Mouse (Mus musculus): Measurements from ENCODE around the gene 1700020L24Rik.

1700020L24Rik gene

GRCm38 (mm10) chr11:83437377-83437776 is at the start of gene 1700020L24Rik:
Gene 1700020L24Rik (plus strand): TSS chr11:83437677.
- no peak for DNase-seq (ENCODE audit: low spot score in 2 of 2)

GRCm38 (mm10) chr11:83393062-83393461 is 44.4 kb upstream of the 1700020L24Rik start:
- DNase-seq (ENCODE audit: low spot score in 2 of 2): no peak

DNA sequence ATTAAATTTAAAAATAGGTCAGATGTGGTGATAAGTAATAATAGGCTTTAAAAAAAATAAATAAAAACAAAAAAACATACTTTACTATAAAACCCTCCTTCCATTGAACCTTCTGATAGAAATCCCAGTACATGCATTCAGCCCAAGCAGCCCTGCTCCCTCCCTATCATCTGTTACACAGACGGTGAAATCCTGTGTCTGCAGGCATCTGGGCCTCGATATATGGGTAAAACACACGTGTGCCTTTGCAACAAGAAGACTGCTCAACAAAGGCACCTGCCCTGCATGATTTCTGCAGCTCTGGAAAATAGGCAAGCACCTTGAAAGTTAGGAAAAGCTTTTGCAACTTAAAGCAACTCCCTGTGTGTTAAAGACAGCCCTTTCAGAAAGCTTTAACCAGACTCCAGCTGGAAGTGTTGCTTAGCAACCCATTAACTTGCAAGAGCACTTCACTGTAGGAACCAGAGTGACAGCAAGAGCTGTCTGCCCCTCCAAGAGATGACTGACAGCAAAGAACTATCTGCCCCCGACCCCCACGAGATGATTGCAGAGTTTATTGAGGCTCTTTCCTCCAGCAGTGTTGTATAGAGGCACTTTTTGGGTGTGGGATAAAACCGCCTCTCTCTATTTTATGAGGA is 42.6 kb upstream of the 1700020L24Rik start:
- DNase-seq (ENCODE audit: low spot score in 2 of 2): no peak

DNA sequence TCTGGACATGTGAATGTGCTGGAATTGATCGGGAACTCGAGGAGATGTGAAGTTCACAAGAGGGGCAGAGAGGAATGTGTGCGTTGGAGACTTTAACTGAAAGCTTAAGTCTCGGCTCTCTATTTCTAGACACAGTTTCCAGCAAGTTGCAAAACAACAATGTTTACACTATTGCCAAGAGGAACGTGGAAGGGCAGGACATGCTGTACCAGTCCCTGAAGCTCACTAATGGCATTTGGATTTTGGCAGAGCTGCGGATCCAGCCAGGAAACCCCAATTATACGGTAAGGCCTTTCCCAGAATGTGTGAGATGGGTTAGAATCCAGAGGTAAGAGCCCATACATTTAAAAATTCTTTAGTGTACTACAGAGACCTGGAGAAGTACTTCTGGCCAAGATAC is 39.9 kb upstream of the 1700020L24Rik start:
- DNase-seq (ENCODE audit: low spot score in 2 of 2): no peak

GRCm38 (mm10) chr11:83398724-83399123 is 38.8 kb upstream of the 1700020L24Rik start:
- no peak for DNase-seq (ENCODE audit: low spot score in 2 of 2)

DNA sequence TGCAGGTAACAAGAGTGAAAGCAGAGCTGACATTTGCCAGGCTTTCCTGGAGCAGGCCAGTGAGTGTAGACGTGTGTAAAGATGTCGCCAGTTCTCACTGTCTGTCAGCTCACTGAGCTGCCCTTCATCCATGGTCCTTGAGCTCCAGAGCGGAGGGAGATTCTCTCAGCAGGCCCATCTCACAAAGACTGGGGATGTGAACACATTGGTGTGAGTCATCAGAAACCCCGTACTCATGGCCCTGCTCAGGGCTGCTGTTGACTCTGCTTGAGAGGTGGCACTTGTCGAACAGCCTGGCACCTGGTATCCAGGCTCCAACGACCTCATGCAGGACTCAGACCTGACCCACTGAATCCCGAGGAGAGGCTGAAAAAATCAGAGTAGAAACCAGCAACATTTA is 33.7 kb upstream of the 1700020L24Rik start:
- no peak for DNase-seq (ENCODE audit: low spot score in 2 of 2)

DNA sequence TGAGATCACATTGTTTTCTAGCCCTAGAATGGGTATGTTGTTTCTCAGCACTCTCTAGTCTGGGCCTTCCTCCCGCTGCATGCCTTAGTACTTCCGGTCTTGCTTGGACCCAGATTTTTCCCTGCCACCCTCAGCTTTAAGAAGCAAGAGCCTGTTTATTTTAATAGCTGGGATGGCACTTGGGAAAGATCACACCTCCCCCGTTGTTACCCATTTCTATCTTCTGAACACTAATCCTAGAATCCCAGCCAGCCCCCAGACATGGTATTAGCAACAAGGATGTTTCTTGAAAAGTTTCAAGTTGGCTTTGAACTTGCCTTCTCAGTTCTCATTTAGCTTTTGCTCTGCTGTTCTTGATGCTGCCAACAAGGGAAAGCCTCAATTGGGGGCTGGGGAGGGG is 31.1 kb upstream of the 1700020L24Rik start:
- DNase-seq (ENCODE audit: low spot score in 2 of 2): no peak

- DNase-seq (ENCODE audit: low spot score in 2 of 2): no peak
These were observed 29.2 kb upstream of the 1700020L24Rik start for GRCm38 (mm10) chr11:83408242-83408641.

DNA sequence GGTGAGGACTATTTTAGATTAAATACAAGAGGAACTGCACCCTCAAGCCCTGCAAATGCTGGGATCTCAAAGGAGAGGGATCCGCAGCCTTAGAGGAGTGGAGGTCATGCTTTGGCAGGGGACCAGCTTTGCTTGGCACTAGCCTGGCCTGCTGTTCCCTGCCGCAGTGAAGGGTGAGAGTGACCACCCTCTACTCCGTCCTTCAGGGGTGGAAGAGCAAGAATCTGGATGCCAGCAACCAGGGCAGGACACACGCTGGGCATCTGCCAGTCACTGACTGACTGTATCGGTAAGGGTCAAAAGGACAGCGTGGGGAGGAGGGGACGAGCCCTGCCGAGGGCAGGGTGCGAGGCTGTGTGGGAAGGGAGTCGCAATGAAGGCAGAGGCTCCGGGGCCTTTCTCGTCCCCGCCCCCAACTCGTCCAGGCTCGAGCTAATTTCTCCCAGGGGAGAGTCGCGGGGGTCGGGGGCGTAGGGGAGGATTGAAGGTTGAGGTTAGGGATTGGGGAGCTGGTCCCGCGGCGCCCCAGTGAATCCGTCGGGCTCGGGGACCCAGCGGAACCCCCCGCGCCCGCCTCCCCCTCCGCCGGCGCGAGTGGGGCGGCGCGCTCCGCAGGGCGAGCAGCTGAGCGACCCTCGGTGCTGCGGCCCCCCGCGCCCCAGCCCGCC is 28.3 kb upstream of the 1700020L24Rik start, which contains the start of gene Rasl10b:
Gene Rasl10b (plus strand): TSS at position 51 of the 668 bp plus-strand sequence.
- DNase-seq (ENCODE audit: low spot score in 2 of 2): no peak

GRCm38 (mm10) chr11:83409792-83410291 is 27.6 kb upstream of the 1700020L24Rik start:
- DNase-seq (ENCODE audit: low spot score in 2 of 2): no peak

DNA sequence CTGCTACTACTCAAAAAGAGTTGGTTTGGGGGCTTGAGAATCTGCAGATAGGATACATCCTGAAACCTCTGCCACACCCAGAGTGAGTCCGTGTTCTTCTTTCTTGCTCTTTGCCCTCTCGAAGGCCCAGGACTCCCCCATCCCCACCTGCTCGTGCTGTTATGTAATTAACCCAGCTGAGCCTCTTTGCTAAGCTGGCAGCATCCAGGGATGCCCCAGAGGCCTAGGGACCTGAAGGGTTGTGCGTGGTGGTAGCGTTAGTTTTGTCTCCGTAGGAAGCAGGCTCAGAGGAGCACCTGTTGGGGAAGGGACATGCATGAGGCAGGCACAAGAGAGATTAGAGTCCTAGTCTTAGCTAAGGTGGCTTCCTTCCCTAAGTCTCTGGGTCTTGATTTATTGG is 27.0 kb upstream of the 1700020L24Rik start:
- DNase-seq (ENCODE audit: low spot score in 2 of 2): no peak

GRCm38 (mm10) chr11:83417080-83417479 is 20.4 kb upstream of the 1700020L24Rik start:
- peak; percentile 38 to 41 for DNase-seq (ENCODE audit: low spot score in 2 of 2)

DNA sequence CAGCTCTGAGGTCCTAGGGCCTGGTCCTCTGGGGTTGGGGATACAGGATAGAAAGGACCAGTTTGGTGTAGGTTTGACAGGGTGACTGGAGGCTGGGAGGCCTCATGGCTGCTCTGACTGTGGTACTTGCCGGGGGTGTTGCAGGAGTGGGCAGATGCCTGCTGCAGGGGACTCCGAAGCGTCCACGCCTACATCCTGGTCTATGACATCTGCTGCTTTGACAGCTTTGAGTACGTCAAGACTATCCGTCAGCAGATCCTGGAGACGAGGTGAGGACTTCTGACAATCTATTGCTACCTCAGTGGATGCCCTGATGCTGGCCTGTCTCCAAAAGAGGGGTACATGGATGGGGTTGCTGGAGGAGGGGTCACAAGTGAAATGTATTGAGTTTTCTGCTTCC is 19.8 kb upstream of the 1700020L24Rik start:
- DNase-seq (ENCODE audit: low spot score in 2 of 2): no peak

DNA sequence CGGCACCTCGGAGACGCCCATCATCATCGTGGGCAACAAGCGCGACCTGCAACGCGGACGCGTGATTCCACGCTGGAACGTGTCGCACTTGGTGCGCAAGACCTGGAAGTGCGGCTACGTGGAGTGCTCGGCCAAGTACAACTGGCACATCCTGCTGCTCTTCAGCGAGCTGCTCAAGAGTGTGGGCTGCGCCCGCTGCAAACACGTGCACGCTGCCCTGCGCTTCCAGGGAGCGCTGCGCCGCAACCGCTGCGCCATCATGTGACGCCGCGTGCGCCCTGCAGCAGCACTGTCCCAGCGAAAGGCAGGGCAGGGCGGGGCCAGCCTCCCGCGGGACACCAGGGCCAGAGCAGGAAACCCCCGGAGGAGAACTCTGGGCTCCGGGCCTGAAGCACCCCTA is 18.9 kb upstream of the 1700020L24Rik start:
- no peak for DNase-seq (ENCODE audit: low spot score in 2 of 2)

- DNase-seq (ENCODE audit: low spot score in 2 of 2): no peak
These were observed 17.1 kb upstream of the 1700020L24Rik start for GRCm38 (mm10) chr11:83420338-83420737.

GRCm38 (mm10) chr11:83421305-83421704 is 16.2 kb upstream of the 1700020L24Rik start:
- DNase-seq (ENCODE audit: low spot score in 2 of 2): peak; percentile 28 to 72

- peak in 1 of 2 experiments; percentile 51 for DNase-seq (ENCODE audit: low spot score in 2 of 2)
These were observed 12.8 kb upstream of the 1700020L24Rik start for GRCm38 (mm10) chr11:83424681-83425080.

DNA sequence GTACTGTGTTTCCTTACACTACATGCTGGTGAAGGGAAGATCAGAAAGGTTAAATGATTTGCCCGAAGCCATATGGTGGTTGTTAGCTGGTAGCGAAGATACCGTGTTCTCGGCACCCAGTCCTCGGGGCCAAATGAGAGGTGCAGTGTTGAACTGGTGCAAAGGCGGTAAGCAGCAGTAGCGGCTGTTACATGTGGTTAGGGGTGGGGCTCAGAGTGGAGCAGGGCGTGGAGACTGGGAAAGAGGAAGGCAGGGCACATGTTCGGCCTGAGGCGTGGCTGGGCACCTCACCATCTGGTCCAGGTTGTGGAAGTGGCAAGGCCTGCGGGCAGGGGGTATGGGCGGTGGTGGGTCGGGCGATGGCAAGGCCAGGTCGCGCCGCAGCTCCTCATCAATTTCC is 10.5 kb upstream of the 1700020L24Rik start:
- no peak for DNase-seq (ENCODE audit: low spot score in 2 of 2)

- no peak for DNase-seq (ENCODE audit: low spot score in 2 of 2)
These were observed 8.1 kb upstream of the 1700020L24Rik start, which contains the start of gene Gas2l2 for GRCm38 (mm10) chr11:83429355-83429754. Gene Gas2l2 (minus strand): TSS chr11:83429455.

DNA sequence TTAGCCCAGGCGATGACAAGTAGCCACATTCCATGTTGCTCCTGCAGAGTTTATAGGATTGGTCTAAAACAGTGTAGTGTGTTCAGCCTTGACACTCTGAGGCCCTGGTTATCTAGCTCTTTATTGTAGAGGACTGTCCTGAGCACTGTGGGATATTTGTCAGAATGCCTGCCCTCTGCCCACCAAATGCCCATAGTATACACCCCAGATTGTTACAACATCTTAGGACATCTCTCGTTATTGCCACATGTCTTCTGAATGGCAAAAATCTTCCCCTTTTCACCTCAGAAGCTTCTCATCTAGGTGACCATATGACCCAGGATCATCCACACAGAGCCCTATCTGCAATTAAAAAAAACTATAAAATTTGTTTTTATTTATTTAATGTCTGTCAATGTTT is 4.9 kb upstream of the 1700020L24Rik start:
- DNase-seq (ENCODE audit: low spot score in 2 of 2): no peak

GRCm38 (mm10) chr11:83439426-83440060 is 2.1 kb downstream of the 1700020L24Rik start:
- no peak for DNase-seq (ENCODE audit: low spot score in 2 of 2)

All from urinary bladder, adult 18-20 months (tissue).